Mouse (Mus musculus) erythroblast, embryonic 14.5 days (primary cell): ENCODE measurements around the gene Mknk2. TPM values are rescaled to one million over a fixed set of nuclear protein-coding genes. Genes with fewer than 3 reads are reported as not detected.

Source experiments
- H3K27me3 ChIP-seq: 2 replicates; pipeline ENCODE4 v1.6.1; 2012; ENCODE audit warnings: inconsistent platforms; ENCODE audit not compliant: control insufficient read depth
- H3K36me3 ChIP-seq: 2 replicates; pipeline ENCODE4 v1.6.1; 2012; ENCODE audit warnings: mild to moderate bottlenecking, inconsistent platforms; ENCODE audit not compliant: control insufficient read depth
- H3K4me1 ChIP-seq: 2 replicates; pipeline ENCODE4 v1.6.1; 2012; ENCODE audit warnings: inconsistent platforms; ENCODE audit not compliant: control insufficient read depth
- H3K4me3 ChIP-seq: replicated peaks from 2 replicates; pipeline ENCODE3; 2012; ENCODE audit warnings: moderate library complexity, mild to moderate bottlenecking, inconsistent platforms
- H3K9me3 ChIP-seq: 2 replicates; pipeline ENCODE4 v1.6.1; 2012; ENCODE audit warnings: low read length, inconsistent platforms, mixed read lengths; ENCODE audit not compliant: control insufficient read depth
- GATA1 ChIP-seq: IDR thresholded peaks from 2 replicates; pipeline ENCODE4 v1.6.1; 2012; ENCODE audit warnings: low read length, inconsistent platforms, mixed read lengths
- TAL1 ChIP-seq: IDR thresholded peaks from 3 replicates; pipeline ENCODE4 v1.6.1; 2012; ENCODE audit warnings: low read length, inconsistent platforms, mixed read lengths
- polyA plus RNA-seq: library from polyadenylated mRNA; stranded (reverse); fragments of >175 nt; gene quantifications from 2 replicates; pipeline ENCODE4 v1.2.3, GENCODE M21; 2012

The Mknk2 gene
- 49.1 and 53.2 TPM in 2 replicates for polyA plus RNA-seq

DNA sequence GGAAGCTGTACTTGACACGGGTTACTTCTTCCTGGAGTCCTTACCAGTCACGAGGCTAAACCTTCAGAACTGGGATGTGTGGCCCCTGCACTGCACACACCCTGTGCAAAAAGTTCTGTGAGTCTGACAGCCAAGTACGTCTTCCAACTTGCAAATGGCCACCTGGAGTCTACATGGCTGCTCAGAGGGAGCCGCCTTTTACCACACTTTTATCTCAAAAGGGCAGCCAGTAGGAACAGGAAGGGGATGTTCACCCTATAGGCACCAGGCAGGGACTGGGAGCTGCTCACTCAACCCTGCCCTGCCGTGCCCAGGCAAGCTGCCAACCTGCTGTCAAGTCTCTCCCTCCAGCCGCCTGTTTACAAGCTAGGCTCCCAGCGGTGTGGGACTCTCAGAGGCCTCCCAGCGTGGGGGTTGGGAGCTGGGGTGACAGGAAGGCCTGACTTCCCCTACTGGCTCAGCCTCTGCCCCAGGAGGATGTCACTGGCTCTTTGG lies at the start of gene Mknk2:
TSS of gene Mknk2 (minus strand) at position 171 of the 495 bp plus-strand sequence.
- Histone ChIP-seq H3K4me3 (peak within 1 kb of the TSS; percentile 81), H3K27me3 (no peaks in the 10 kb centered on the region), H3K9me3 (no peaks in the 10 kb centered on the region), H3K36me3 (peaks cover 33% of the 10 kb centered on the region), H3K4me1 (peaks cover 75% of the 10 kb centered on the region)
- peak; percentile 59 for TF ChIP-seq GATA1
- peak; percentile 52; the same call in 2 of the 3 replicates for TF ChIP-seq TAL1

DNA sequence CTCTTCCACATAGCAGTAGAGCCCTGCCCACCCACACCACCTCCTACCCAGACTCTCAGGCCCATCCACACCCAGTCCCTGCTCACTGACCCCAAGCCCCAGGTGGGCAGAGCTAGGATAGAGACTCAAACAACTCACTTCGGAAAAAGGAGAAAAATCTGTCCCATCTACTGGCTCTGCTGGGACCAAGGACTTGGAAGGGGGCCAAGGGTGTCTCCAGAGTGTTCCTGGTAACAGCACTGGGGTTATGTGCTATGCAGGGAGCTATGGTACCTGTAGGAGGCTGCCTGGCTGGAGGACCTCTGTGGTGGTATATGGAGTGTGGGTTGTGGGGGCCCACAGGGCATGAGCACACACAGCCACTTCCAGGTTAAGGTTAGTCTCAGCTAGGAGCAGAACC lies 39.4 kb upstream of the Mknk2 start:
- TF ChIP-seq GATA1 (no peak), TAL1 (no peak)
- no peaks in the 10 kb centered on the region for H3K27me3 ChIP-seq
- no peak overlapping the region for H3K4me3 ChIP-seq
- no peaks in the 10 kb centered on the region for H3K9me3 ChIP-seq
- H3K4me1 ChIP-seq, result peaks cover 9% of the 10 kb centered on the region
- H3K36me3 ChIP-seq, result peaks cover 99% of the 10 kb centered on the region

DNA sequence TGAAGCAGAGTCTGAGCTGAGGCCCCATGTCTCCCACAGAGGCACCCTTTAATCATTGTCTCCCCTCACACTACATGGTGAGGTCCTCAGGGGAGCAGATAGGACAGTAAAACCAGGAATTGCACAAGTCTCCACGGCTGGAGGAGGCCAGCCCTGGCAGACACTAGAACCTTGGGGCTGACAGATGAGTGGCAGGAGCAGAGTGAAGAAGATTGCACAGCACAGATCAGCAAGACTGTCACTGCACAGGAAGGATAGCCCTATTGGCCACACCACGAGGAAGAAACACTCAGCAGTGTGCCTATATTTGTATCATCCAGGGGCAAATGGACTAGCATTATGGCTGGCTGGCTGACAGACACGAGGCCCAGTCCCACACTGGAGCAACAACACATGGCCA lies 32.9 kb upstream of the Mknk2 start:
- Histone ChIP-seq H3K27me3 (no peaks in the 10 kb centered on the region), H3K4me1 (peaks cover 2% of the 10 kb centered on the region), H3K9me3 (no peaks in the 10 kb centered on the region), H3K36me3 (peaks cover 100% of the 10 kb centered on the region), H3K4me3 (no peak overlapping the region)
- TF ChIP-seq TAL1 (no peak), GATA1 (no peak)

DNA sequence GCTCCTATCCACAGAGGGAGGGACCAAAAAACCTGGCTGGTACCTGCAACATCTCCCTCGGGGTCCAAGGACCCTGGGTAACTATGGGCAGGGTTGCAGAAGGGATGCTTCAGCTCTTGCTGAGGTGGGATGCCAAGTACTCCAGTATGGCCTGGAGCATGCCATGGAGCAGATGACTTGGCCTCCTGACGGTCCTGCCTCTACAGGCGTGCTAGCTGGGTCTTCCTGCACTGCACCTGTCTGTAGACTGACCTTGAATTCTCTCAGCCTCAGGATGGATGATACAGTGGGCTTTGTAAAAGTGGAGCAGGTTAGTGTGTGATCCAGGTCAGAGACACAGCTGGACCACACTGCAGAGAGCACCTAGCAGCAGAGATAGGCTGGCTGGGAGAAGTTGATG lies 27.6 kb upstream of the Mknk2 start:
- peaks cover 53% of the 10 kb centered on the region for H3K4me1 ChIP-seq
- no peaks in the 10 kb centered on the region for H3K9me3 ChIP-seq
- H3K27me3 ChIP-seq, result no peaks in the 10 kb centered on the region
- TF ChIP-seq TAL1, result no peak
- TF ChIP-seq GATA1, result no peak
- peaks cover 70% of the 10 kb centered on the region for H3K36me3 ChIP-seq
- H3K4me3 ChIP-seq, result no peak overlapping the region

DNA sequence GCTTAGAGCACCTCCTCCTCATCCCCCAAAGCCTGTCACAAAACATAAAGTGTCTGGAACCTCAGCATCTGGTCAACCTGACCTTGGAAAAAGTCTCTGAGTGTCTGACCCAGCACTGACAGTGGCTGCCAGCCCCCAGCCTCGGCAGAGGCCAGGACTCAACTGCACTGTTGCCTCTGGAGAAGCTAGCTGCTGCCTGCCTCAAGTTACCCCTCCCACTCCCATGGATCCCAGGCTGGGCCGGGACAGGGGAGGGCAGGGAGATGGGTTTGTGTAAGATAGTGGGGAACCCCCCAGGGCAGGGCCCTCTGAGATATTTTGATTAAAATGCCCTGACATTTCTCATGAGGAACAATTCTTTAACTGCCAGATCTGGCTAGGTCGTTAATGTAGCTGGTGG lies 27.1 kb upstream of the Mknk2 start:
- Histone ChIP-seq H3K9me3 (no peaks in the 10 kb centered on the region), H3K27me3 (no peaks in the 10 kb centered on the region), H3K36me3 (peaks cover 66% of the 10 kb centered on the region), H3K4me1 (peaks cover 58% of the 10 kb centered on the region), H3K4me3 (no peak overlapping the region)
- TF ChIP-seq TAL1 (no peak), GATA1 (no peak)

DNA sequence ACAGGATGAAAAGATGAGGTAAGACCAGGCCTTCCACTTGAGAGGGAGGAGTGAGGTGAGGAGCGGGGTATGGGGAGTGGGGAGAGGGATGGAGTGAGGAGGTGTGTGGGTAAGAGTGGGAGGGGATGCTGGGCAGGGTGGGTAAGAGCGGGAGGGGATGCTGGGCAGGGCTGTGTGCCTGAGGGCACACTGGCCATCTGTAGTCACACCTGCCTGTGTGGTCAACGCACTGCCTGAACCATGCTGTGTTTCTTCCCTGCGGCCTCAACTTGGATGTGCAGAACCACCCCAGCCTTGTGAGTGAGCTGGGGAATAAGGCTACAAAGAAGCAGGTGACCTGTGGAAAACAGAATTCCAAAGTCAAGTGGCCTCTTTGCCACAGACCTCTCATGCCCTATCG lies 26.5 kb upstream of the Mknk2 start:
- H3K4me3 ChIP-seq, result no peak overlapping the region

DNA sequence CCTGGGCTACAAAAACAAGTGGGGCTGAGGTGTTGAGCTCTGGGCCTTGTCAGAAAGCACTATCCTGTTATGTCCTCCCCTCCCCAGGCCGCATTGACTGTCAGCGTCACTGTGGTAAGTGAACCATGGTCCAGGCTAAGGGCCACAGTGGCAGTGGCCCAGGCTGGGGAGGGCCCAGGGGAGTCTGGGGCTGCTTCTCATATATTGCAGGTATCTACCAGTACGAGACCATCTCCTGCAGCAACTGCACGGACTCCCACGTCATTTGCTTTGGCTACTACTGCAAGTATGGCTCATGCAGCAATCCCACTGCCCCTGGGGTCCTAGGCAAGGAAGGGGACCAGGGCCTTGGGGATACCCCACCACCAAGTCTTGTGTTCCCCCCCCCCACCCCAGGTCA lies 25.7 kb upstream of the Mknk2 start:
- Histone ChIP-seq H3K36me3 (peaks cover 64% of the 10 kb centered on the region), H3K4me3 (peak overlapping the region; percentile 75), H3K27me3 (no peaks in the 10 kb centered on the region), H3K9me3 (no peaks in the 10 kb centered on the region), H3K4me1 (peaks cover 72% of the 10 kb centered on the region)
- TF ChIP-seq GATA1, result no peak
- TF ChIP-seq TAL1, result no peak

More for the DNA sequence above, 26.5 kb upstream of the Mknk2 start:
- no peaks in the 10 kb centered on the region for H3K9me3 ChIP-seq
- TF ChIP-seq GATA1, result no peak
- peaks cover 65% of the 10 kb centered on the region for H3K36me3 ChIP-seq
- H3K4me1 ChIP-seq, result peaks cover 64% of the 10 kb centered on the region
- H3K27me3 ChIP-seq, result no peaks in the 10 kb centered on the region

DNA sequence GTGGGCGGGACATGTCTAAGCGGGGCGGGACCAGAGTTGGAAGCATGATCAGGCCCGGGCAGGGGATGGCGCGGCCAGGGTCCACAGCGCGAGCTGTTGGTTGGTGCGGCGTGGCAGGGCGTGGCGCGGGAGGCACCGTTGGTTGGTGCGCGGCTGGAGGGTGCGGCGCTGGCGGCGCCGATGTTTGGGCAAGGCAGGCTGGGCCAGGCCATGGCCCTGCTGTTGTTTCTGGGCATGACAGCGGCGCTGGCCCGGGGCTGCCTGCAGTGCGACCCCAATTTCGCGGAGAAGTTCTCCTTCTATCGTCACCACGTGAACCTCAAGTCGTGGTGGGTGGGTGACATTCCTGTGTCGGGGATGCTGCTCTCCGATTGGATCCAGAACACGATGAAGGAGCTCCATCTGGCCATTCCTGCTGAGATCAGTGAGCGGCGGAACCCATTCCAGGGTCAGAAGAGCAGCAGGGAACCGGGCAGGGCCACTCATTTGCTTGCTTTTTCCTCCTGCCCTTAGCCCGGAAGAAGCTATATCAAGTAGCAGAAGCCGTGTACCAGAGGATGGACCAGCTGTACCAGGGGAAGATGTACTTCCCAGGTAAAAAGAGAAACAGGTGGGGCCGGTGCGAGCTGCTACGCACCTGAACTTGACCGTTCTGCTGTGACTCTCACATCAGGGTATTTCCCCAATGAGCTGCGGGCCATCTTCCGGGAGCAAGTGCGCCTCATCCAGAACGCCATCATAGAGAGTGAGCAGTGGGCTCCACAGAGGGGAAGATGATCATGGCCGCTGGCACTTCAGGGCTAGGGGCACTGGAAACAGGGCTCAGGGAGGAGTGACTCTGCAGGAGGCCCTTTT lies 24.9 kb upstream of the Mknk2 start:
- peak overlapping the region; percentile 75 for H3K4me3 ChIP-seq
- peaks cover 64% of the 10 kb centered on the region for H3K36me3 ChIP-seq
- TF ChIP-seq GATA1, result no peak
- no peak for TF ChIP-seq TAL1
- no peaks in the 10 kb centered on the region for H3K9me3 ChIP-seq
- no peaks in the 10 kb centered on the region for H3K27me3 ChIP-seq
- peaks cover 81% of the 10 kb centered on the region for H3K4me1 ChIP-seq

DNA sequence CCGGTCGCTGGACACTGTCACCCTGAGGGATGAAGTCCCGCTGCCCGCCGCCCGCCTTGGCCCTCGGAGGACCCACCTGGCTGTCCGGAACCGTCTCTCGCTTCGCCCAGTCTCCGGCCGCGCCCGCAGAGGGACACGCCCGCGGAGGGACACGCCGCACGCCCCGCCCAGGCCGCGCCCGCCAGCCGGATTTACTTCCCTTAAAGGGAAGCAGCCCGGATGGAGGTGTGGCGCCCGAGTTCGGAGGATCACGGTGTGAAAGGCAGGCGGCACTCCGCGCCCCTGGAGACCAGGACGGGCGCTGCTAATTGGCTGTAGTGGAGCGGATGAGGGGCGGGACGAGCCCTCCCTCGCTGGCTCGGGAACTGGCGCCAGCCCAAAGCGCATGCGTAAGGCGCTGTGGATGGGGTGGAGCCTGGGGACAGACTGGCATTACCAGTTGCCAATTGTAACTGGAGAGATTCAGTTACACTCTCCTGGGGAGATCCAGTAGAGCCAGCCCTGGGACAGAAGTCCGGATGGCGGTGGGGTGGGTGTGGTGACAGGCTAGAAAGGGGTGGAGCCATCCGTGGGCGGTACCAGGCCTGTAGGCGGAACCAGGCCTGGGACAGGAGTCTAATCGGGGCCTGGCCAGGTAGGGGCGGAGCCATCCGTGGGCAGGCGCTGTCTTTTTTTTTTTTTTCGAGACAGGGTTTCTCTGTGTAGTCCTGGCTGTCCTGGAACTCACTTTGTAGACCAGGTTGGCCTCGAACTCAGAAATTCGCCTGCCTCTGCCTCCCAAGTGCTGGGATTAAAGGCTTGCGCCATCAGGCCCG lies 24.0 kb upstream of the Mknk2 start, which contains the start of the genes Mob3a and Izumo4:
TSS of gene Mob3a (minus strand) at position 257 of the 815 bp plus-strand sequence.
TSS of gene Izumo4 (plus strand) at position 464 of the 815 bp plus-strand sequence.
- TF ChIP-seq GATA1 (no peak), TAL1 (no peak)
- H3K4me1 ChIP-seq, result peaks cover 88% of the 10 kb centered on the region
- H3K36me3 ChIP-seq, result peaks cover 59% of the 10 kb centered on the region
- peak within 1 kb of the TSS; percentile 75 for H3K4me3 ChIP-seq
- H3K9me3 ChIP-seq, result no peaks in the 10 kb centered on the region
- H3K27me3 ChIP-seq, result no peaks in the 10 kb centered on the region
